Mouse (Mus musculus): ENCODE data around the gene Fzd10.

DNA sequence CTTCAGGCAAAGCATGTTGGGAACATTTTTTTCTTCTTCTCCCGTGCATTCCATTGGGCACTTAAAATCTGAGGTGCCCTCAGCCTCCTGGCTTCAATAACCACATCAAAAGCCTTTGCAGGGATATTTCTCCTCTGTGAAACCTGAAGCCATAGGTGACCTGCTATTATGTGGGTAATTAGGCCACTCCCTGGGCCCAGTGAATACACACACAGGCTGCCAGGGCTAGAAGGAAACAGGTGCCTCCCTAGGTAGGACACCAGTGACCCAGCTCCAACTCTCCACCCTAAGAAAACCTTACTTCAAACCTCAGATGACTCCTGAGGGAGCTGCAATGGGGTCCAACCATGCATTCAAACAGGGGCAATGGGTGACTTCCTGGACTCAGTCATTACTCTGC lies 11.4 kb upstream of the Fzd10 start:
- TF ChIP-seq POLR2A (IDR thresholded peaks at IDR 0.05; ENCODE audit: borderline replicate concordance, extremely low read depth, insufficient read depth, insufficient read length, poor library complexity, severe bottlenecking) (no peak), CTCF (IDR thresholded peaks at IDR 0.05; ENCODE audit: borderline replicate concordance, extremely low read depth, insufficient read depth, insufficient read length) (no peak)
